Mouse (Mus musculus) kidney, embryonic 16.5 days (tissue): ENCODE measurements around the gene Gm14412. TPM values are rescaled to one million over a fixed set of nuclear protein-coding genes. Genes with fewer than 3 reads are reported as not detected.
"Not testable (repeated sequence)": the region's sequence is repeated elsewhere in the genome, so short reads cannot be mapped to it uniquely, and the experiment has no call there.

Experiments used
- ATAC-seq: fragments of 200-750 bp; cut with Nextera tagmentation; 2 replicates; pipeline ENCODE4 v1.8.0; 2017; ENCODE audit warnings: moderate TSS enrichment; ENCODE audit not compliant: low FRiP score, low TSS enrichment
- H3K27ac ChIP-seq: fragments of 300-500 bp; sonication (generic); 2 replicates; pipeline ENCODE4 v1.5.1; 2014; ENCODE audit warnings: low read length
- H3K27me3 ChIP-seq: fragments of 300-500 bp; sonication (generic); 2 replicates; pipeline ENCODE4 v1.6.1; 2014; ENCODE audit warnings: low read length, control low read depth, mixed read lengths; ENCODE audit not compliant: insufficient read depth
- H3K36me3 ChIP-seq: fragments of 300-500 bp; sonication (generic); 2 replicates; pipeline ENCODE4 v1.6.1; 2014; ENCODE audit warnings: low read length, control low read depth, mixed read lengths; ENCODE audit not compliant: insufficient read depth
- H3K4me1 ChIP-seq: fragments of 300-500 bp; sonication (generic); 2 replicates; pipeline ENCODE4 v1.6.1; 2014; ENCODE audit warnings: low read length, control low read depth, mixed read lengths; ENCODE audit not compliant: insufficient read depth
- H3K4me2 ChIP-seq: fragments of 300-500 bp; sonication (generic); replicated peaks from 2 replicates; pipeline ENCODE4 v1.6.1; 2014; ENCODE audit warnings: low read depth, low read length
- H3K4me3 ChIP-seq: fragments of 300-500 bp; sonication (generic); 2 replicates; pipeline ENCODE4 v1.5.1; 2014; ENCODE audit warnings: mild to moderate bottlenecking, low read length
- H3K9ac ChIP-seq: fragments of 300-500 bp; sonication (generic); replicated peaks from 2 replicates; pipeline ENCODE4 v1.6.1; 2014; ENCODE audit warnings: low read length
- H3K9me3 ChIP-seq: fragments of 300-500 bp; sonication (generic); 2 replicates; pipeline ENCODE4 v1.6.1; 2016; ENCODE audit warnings: low read length, control low read depth
- WGBS: fragments of 180-500 bp; shearing (Covaris S2); extraction: QIAGEN DNeasy Blood & Tissue Kit; methylation state at CpG from one replicate; pipeline ENCODE4 v1.1.7; 2014; 5-methylcytosine and 5-hydroxymethylcytosine counted together
- polyA plus RNA-seq: library from polyadenylated mRNA; unstranded; fragments of >200 nt; fragmentation: Nextera tagmentation; extraction: Ambion mirVana; gene quantifications from 2 replicates; pipeline ENCODE4 v1.2.1, GENCODE M21; 2015

Gm14412 gene
- polyA plus RNA-seq, 1 experiment from 2014 or later = 0.40 TPM

DNA sequence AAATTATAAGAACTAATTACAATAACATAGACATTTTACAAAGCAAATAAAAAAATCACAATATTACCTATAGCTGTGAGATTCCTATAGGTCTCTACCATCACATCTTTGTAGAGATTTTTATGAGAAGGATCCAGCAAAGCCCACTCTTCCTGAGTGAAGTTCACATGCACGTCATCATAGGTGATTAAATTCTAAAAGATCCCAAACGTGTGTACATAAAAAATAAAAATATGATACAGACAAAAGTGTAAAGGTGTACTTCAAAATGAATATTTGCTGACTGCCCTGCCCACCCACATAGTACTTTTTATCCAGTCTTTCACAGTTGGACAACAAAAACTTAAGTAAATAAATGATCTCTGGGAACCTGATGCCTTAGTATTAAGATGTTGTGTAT is 57.2 kb downstream of the Gm14412 start, which contains the start of gene Gm14409:
Gene Gm14409, minus strand, starts transcription at position 101 of the 400 bp plus-strand sequence.
- H3K4me3 ChIP-seq, H3K36me3 ChIP-seq, ATAC-seq, H3K4me1 ChIP-seq, H3K27me3 ChIP-seq, H3K27ac ChIP-seq, H3K4me2 ChIP-seq, H3K9ac ChIP-seq, H3K9me3 ChIP-seq: not testable (repeated sequence)
- no CpG with 5 or more reads among the region's 2 CpGs for WGBS

Other genes with a start within 250 kb of the Gm14412 start
- not detected in 2 replicates for gene Gm14401, start 250.0 kb downstream of the Gm14412 start, polyA plus RNA-seq
- gene Gm14410, start 117.9 kb downstream of the Gm14412 start, polyA plus RNA-seq = 22.1 and 29.9 TPM in 2 replicates
- not detected in 2 replicates for gene Gm14409, start 57.3 kb downstream of the Gm14412 start, polyA plus RNA-seq
- gene Gm14418, start 74.0 kb upstream of the Gm14412 start, polyA plus RNA-seq = 8.3 and 11.6 TPM in 2 replicates
- gene Zfp970, start 140.4 kb upstream of the Gm14412 start, polyA plus RNA-seq = 17.1 and 18.4 TPM in 2 replicates
- gene Gm14403, start 173.9 kb upstream of the Gm14412 start, polyA plus RNA-seq = 8.8 and 8.9 TPM in 2 replicates